Mouse (Mus musculus): ENCODE measurements around the gene Ebf1.

DNA sequence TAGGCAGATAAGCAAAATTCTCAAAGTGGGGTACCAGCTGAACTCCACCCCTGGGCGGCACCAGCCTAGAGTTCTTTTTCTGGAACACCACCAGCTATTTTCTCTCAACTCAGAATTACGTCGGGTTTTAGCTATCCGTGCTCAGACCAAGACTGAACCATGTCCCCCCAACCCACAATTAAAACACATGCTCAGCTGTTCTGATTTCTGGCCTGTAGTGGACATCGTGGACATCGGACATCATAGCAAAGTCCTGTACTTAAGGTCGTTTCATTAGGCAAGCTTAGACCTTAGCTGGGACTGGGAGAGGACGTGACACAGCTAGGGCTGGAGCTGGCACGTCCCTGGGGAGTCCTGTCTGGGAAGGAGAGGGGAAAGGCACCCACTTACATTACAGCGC lies 5.0 kb upstream of the Ebf1 start:
- TF ChIP-seq GATA1 (IDR thresholded peaks at IDR 0.05; ENCODE audit: low read length): no peak
- TF ChIP-seq TAL1 (IDR thresholded peaks at IDR 0.05; ENCODE audit: low read length): no peak

Measured in erythroblast, embryonic 14.5 days (primary cell).